Mouse (Mus musculus) myocyte (in vitro differentiated cells): ENCODE measurements around the gene Naa80. TPM values are rescaled to one million over a fixed set of nuclear protein-coding genes. Genes with fewer than 3 reads are reported as not detected.

Source experiments
- H3K27me3 ChIP-seq: one replicate; pipeline ENCODE4 v1.6.1; 2011; ENCODE audit not compliant: control insufficient read depth, insufficient read depth, insufficient read length
- H3K36me3 ChIP-seq: one replicate; pipeline ENCODE4 v1.6.1; 2011; ENCODE audit not compliant: control insufficient read depth, insufficient read depth
- H3K4me2 ChIP-seq: one replicate; pipeline ENCODE4 v1.6.1; 2011; ENCODE audit warnings: low read depth, control low read depth
- H3K4me3 ChIP-seq: one replicate; pipeline ENCODE4 v1.5.1; 2011; ENCODE audit warnings: mild to moderate bottlenecking, control low read depth, moderate library complexity
- H3K79me2 ChIP-seq: one replicate; pipeline ENCODE4 v1.6.1; 2011; ENCODE audit not compliant: control insufficient read depth, insufficient read depth
- H3ac ChIP-seq: one replicate; pipeline ENCODE4 v1.6.1; 2011; ENCODE audit not compliant: control insufficient read depth, insufficient read length
- CEBPB ChIP-seq: IDR thresholded peaks from 2 replicates; pipeline ENCODE4 v1.6.1; 2011; ENCODE audit warnings: mild to moderate bottlenecking, moderate library complexity; ENCODE audit not compliant: poor library complexity, insufficient read depth, severe bottlenecking
- E2F4 ChIP-seq: IDR thresholded peaks from one replicate; pipeline ENCODE4 v1.6.1; 2011; ENCODE audit warnings: mild to moderate bottlenecking, control low read depth, moderate library complexity; ENCODE audit not compliant: insufficient read depth
- MAX ChIP-seq: IDR thresholded peaks from one replicate; pipeline ENCODE4 v1.6.1; 2011; ENCODE audit warnings: low read depth, mild to moderate bottlenecking, control low read depth
- MYOD1 ChIP-seq, 3 experiments: IDR thresholded peaks; one replicate each; pipeline ENCODE4 v1.6.1; 2011; ENCODE audit warnings: control low read depth in 2 of 3, low read depth in 2 of 3, mild to moderate bottlenecking in 2 of 3, moderate library complexity in 1 of 3; ENCODE audit not compliant: insufficient read length in 2 of 3, control insufficient read depth in 1 of 3
- MYOG ChIP-seq, 3 experiments: IDR thresholded peaks; one replicate each; pipeline ENCODE4 v1.6.1; 2011; ENCODE audit warnings: control low read depth in 2 of 3, low read depth in 2 of 3, mild to moderate bottlenecking in 2 of 3; ENCODE audit not compliant: insufficient read length in 2 of 3, control insufficient read depth in 1 of 3, insufficient read depth in 1 of 3
- POLR2A ChIP-seq: IDR thresholded peaks from one replicate; pipeline ENCODE4 v1.6.1; 2011; ENCODE audit warnings: low read depth, mild to moderate bottlenecking, control low read depth, moderate library complexity; ENCODE audit not compliant: insufficient read length
- POLR2AphosphoS2 ChIP-seq: IDR thresholded peaks from one replicate; pipeline ENCODE4 v1.6.1; 2011; ENCODE audit warnings: low read depth, control low read depth; ENCODE audit not compliant: insufficient read length
- REST ChIP-seq: IDR thresholded peaks from one replicate; pipeline ENCODE4 v1.6.1; 2011; ENCODE audit warnings: mild to moderate bottlenecking, control low read depth, moderate library complexity; ENCODE audit not compliant: insufficient read depth, insufficient read length
- SRF ChIP-seq: IDR thresholded peaks from one replicate; pipeline ENCODE4 v1.6.1; 2011; ENCODE audit warnings: low read depth; ENCODE audit not compliant: control insufficient read depth, insufficient read length
- TCF12 ChIP-seq: IDR thresholded peaks from one replicate; pipeline ENCODE4 v1.6.1; 2011; ENCODE audit warnings: mild to moderate bottlenecking, control low read depth; ENCODE audit not compliant: poor library complexity, insufficient read depth, severe bottlenecking
- TCF3 ChIP-seq: IDR thresholded peaks from one replicate; pipeline ENCODE4 v1.6.1; 2011; ENCODE audit warnings: low read depth, control low read depth; ENCODE audit not compliant: insufficient read length
- USF1 ChIP-seq: IDR thresholded peaks from one replicate; pipeline ENCODE4 v1.6.1; 2011; ENCODE audit warnings: low read depth, mild to moderate bottlenecking, control low read depth, moderate library complexity
- polyA plus RNA-seq: library from polyadenylated mRNA; unstranded; fragments of >200 nt; fragmentation: generic; extraction: Trizol; gene quantifications from one replicate; pipeline ENCODE4 v1.2.1, GENCODE M21; 2012; ENCODE audit warnings: missing spikeins

Naa80 gene
- polyA plus RNA-seq, 1 experiment, result 13.8 TPM

GRCm38 (mm10) chr9:107590058-107590772 lies 11.5 kb downstream of the Naa80 start:
- TF ChIP-seq REST, result no peak
- no peak for TF ChIP-seq POLR2AphosphoS2
- no peak for TF ChIP-seq E2F4
- TF ChIP-seq TCF3, result no peak
- no peak for TF ChIP-seq MYOD1 (IDR thresholded peaks at IDR 0.05; ENCODE audit: control insufficient read depth in 1 of 3, insufficient read length in 2 of 3, low read depth in 2 of 3)
- TF ChIP-seq SRF, result no peak
- TF ChIP-seq USF1, result no peak
- no peak for TF ChIP-seq MAX
- TF ChIP-seq CEBPB, result no peak
- peaks cover 4% of the 10 kb centered on the region for H3K36me3 ChIP-seq
- no peak overlapping the region for H3ac ChIP-seq
- no peak overlapping the region for H3K4me2 ChIP-seq
- H3K4me3 ChIP-seq, result no peak overlapping the region
- H3K79me2 ChIP-seq, result peaks cover 14% of the 10 kb centered on the region
- H3K27me3 ChIP-seq, result no peaks in the 10 kb centered on the region

- Histone ChIP-seq H3K27me3 (no peaks in the 10 kb centered on the region), H3ac (no peak overlapping the region), H3K4me2 (no peak overlapping the region), H3K79me2 (peaks cover 14% of the 10 kb centered on the region), H3K36me3 (peaks cover 4% of the 10 kb centered on the region), H3K4me3 (no peak overlapping the region)
- no peak for TF ChIP-seq MYOG (IDR thresholded peaks at IDR 0.05; ENCODE audit: control insufficient read depth in 1 of 3, insufficient read depth in 1 of 3, insufficient read length in 2 of 3, low read depth in 2 of 3)
- TF ChIP-seq USF1, result no peak
- TF ChIP-seq E2F4, result no peak
- no peak for TF ChIP-seq POLR2AphosphoS2
- TF ChIP-seq SRF, result no peak
- no peak for TF ChIP-seq MAX
- TF ChIP-seq POLR2A, result no peak
- TF ChIP-seq TCF12, result no peak
- TF ChIP-seq MYOD1 (IDR thresholded peaks at IDR 0.05; ENCODE audit: control insufficient read depth in 1 of 3, insufficient read length in 2 of 3, low read depth in 2 of 3), result no peak
- no peak for TF ChIP-seq CEBPB
- TF ChIP-seq TCF3, result no peak
Measured at GRCm38 (mm10) chr9:107590773-107591060, 12.0 kb downstream of the Naa80 start.

- TF ChIP-seq MAX (no peak), MYOG (IDR thresholded peaks at IDR 0.05; ENCODE audit: control insufficient read depth in 1 of 3, insufficient read depth in 1 of 3, insufficient read length in 2 of 3, low read depth in 2 of 3) (no peak), POLR2AphosphoS2 (no peak), E2F4 (no peak), USF1 (no peak)
- Histone ChIP-seq H3K4me3 (no peak overlapping the region), H3K4me2 (no peak overlapping the region), H3ac (no peak overlapping the region), H3K79me2 (peaks cover 8% of the 10 kb centered on the region), H3K27me3 (no peaks in the 10 kb centered on the region), H3K36me3 (peaks cover 4% of the 10 kb centered on the region)
Measured at GRCm38 (mm10) chr9:107593101-107593976, 14.7 kb downstream of the Naa80 start.

- Histone ChIP-seq H3ac (no peak overlapping the region), H3K4me3 (no peak overlapping the region), H3K36me3 (peaks cover 4% of the 10 kb centered on the region), H3K4me2 (no peak overlapping the region), H3K27me3 (no peaks in the 10 kb centered on the region), H3K79me2 (no peaks in the 10 kb centered on the region)
- no peak for TF ChIP-seq TCF12
- no peak for TF ChIP-seq MAX
- TF ChIP-seq POLR2AphosphoS2, result peak; percentile 28
- no peak for TF ChIP-seq REST
- TF ChIP-seq MYOD1 (IDR thresholded peaks at IDR 0.05; ENCODE audit: control insufficient read depth in 1 of 3, insufficient read length in 2 of 3, low read depth in 2 of 3), result no peak
- TF ChIP-seq E2F4, result no peak
Measured at GRCm38 (mm10) chr9:107594281-107595062, 15.8 kb downstream of the Naa80 start.
